Mouse (Mus musculus) yolk sac, embryonic 10.5 days (tissue): ENCODE measurements around the gene Khdrbs1.
"Not testable (repeated sequence)": the region's sequence is repeated elsewhere in the genome, so short reads cannot be mapped to it uniquely, and the experiment has no call there.

ENCODE experiments used
- DNase-seq: peaks from one replicate; pipeline ENCODE4 v3.0.0-alpha.2; 2017; ENCODE audit warnings: low spot score

The Khdrbs1 gene

DNA sequence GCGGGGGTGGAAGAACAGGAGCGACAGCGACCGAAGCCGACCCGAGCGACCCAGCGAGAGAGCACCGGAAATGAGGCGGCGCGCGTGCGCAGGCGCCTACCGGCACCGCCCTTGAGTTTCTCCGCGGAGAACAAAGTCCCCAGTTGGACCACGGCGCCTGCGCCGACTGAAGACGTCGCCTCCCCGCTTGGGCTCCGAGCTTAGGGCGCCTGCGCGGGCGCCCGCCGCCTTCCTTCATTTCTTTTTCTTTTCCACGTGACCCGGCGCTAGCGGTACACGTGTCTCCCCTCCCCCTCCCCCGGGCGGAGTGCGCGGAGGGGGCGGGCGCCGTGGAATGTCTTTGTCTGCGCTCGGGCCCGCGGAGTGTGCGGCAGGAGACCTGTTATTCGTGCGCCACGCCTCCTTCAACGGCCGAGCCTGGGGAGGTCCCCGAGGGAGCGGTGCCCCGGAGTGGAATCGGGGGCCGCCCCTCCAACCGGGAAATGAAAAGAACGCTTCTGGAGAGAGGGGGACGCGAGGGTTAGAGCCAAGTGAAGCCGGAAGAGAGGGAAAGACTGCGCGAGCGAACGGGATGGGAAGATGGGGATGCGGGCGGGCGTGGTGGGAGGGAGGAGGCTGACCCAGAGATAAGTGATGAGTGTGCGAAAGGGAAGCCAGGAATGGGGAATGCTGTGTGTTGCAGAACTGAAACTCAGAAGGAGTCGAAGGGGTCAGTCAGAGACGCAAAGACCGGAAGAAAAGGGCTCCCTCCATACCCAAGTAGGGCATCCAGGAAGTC, at the start of gene Khdrbs1:
Gene Khdrbs1 (minus strand): TSS at position 72 of the 778 bp plus-strand sequence.
- DNase-seq, result peak; percentile 98

DNA sequence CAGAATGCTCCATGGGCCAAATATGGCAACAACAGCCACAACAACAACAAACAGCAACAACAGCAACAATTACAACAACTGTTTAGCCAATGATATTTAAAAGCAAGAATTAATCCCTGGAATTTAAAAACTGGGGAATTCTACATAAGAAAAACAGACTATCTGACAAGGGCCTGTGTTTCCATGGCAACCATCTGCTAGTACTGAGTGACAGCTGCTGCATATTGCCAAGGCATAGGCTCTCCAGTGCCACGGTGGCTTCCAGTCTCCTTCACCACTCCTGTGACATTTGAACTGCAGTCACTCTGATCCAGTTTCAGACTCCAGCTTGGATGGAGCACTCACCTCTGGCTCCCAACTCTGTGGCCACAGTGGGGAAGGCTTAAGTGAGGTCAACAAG, 49.3 kb upstream of the Khdrbs1 start:
- no peak for DNase-seq

DNA sequence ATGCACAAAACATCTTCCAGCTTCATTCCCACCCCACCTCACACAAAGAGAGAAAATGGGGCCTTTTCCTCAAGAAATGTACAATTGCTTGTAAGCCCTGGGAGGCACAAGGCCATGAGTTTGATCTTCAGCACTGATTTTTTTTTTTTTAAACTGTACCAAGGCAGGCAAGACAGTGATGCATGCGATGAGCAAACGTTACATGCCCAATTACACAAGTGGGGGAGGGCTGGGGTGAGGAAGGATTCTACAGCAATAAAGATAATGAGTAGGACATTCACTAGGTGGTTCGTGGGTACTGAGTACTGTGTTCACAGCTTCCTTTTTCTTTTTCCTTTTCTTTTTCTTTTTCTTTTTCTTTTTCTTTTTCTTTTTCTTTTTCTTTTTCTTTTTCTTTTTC, 48.4 kb upstream of the Khdrbs1 start:
- no peak for DNase-seq

DNA sequence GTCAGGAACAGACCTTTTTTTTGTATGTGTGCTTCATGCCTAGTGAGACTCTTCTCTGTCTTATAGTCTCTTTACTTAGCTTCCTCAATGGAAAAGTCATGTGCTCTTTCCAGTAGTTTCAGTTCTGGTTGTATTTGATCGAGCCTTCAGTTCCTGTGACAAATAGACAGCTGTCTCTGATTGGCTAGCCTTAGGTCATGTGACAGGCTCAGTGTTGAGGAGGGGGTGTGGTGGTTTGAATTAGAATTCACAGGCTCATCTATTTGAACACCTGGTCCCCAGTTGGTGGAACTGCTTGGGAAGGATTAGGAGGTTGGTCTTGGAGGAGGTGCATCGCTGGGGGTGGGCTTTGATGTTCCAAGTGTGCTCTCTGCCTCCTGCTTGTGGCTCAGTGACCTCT, 47.5 kb upstream of the Khdrbs1 start:
- no peak for DNase-seq

DNA sequence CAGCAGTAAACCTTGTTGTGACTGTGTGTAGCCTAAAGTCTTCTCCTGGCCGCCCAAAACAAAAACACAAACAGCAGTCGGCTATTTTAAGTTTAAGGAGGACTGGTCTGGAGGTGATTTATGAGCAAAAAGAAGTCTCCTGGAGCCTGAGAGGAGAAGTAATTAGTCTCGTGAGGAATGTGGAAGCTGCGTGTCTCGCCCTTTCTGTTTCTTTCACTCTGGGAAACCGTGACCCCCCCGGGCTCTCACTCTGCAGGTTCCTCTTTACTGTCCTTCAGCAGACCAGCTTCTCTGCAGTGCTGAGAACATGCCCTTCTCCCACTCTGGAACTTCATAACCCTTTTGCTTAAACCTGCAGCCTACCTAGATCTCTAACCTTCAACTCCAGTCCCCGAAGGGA, 46.6 kb upstream of the Khdrbs1 start:
- no peak for DNase-seq

DNA sequence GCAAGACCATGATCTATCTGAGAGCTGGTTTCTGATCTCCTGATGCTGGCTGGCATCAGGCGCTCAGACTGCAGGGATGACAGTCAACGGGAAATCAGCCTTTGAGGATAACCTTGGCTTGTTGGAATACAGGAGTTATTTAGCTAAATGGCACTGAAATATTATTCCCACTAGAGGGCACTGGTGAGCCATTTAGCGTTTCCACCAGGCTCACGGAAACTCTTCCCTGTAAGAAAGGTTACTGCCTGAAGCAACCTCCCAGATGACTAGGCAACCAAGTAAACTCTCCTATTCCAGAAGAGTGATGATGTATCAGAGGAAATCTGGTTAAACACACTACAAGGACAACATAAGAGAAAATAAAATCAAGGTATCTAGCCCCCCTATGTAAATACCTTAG, 43.1 kb upstream of the Khdrbs1 start:
- peak; percentile 74 for DNase-seq

DNA sequence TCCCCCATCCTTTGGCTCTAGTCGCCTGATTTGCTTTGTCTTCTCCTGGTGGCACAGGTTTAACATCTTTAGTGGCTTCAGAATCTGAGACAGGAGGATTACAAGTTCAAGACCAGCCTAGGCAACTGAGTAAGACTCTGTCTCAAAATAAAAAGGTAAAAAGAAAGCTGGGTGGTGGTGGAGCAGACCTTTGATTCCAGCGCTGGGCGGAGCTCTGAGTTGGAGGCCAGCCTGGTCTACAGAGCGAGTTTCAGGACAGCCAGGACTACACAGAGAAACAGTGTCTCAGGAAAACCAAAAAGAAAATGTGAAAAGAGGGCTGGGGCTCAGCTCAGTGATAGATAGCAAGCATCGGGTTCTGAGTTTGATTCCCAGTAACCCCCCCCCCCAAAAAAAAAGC, 41.4 kb upstream of the Khdrbs1 start:
- no peak for DNase-seq

DNA sequence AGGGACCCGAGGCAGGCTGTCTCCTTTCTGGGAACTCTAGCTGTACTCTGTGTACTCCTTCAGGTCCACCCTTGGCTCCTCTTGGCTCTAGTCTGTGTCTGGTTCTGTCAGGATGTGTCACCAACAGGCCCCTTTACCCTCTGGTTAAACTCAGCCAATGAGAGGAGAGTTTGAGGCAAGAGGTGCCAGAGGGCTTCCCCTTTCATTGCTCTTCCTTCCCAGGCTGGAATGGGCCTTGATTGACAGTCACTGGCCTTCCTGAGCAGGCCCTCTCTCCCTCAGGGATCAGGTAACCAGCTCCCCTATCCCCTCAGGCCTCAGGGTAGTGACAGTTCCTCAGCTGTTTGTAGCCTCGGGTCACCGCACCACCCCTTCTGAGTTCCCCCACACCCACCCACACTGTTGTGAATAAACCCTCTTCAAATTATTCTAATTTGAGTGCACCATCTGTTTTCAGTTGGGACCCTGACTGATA, 40.8 kb upstream of the Khdrbs1 start:
- DNase-seq, result no peak

DNA sequence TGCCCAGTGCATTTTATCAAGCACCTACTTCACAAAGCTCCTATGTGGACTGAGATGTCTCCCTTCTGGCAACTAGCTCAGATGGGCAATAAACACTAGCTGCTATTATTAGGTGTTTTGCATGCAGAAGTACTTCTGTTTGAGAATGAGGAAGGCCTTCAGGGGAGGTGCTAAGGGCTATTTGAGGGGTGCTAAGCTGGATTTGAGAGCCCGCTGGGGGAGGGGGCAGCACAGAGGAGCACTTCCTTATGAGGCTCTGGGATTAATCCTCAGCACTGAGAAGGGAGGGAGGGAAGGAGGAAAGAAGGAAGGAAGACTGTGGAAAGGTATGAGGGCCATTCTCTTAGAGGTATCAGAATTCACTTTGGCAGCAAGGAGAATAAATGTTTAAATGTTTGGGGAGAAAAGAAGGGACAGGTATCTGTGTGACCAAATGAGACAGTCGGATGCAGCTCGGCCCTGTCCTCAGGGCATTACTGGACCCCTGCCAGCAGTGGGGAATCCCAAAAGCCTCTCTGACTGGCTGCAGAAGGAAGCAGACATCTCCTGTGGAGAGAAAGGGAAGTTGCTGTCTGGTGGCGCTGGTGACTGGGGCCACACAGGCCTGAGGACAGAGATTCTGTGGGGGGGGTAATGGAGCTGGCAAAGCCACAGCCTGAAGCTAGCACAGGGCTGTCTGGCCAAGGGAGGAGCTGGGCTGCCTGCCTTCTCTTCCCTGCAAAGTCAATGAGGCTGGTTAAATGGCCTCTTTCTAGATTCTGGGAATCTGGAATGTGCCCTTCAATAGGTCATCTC, 40.0 kb upstream of the Khdrbs1 start:
- DNase-seq, result no peak

DNA sequence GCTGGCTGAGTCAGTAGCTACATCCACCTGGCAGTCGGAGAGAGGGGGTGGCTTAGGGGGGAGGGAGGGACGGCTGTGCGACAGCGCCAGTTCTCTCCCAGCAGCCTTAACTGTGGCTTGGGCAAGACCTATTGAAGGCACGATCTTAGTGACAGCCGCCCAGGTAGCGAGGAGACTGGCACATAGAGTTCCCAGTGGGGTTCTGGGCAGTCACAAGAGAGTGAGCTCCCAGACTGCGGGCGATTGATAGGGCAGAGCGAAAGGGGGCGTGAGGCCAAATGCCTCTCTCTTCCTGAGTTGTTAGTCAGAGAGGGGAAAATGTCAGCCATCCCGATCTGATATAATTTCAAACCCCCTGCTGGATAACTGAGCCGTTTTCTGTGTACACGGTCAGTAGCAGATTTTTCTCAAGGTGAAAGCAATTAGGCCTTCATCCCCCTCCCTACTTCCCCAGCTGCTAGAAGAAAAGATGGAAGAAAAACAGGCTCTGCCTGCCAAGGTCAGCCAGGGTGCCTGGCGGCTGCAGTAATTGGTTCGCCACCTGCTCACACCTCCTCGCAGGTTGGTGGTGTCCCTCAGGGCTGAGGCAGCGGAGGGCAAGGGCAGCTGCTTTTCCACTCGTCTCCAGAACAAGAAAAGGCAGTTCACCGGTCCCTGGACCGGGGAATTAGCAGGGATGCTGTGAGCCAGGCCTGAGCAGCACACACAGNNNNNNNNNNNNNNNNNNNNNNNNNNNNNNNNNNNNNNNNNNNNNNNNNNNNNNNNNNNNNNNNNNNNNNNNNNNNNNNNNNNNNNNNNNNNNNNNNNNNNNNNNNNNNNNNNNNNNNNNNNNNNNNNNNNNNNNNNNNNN, 29.8 kb upstream of the Khdrbs1 start:
- DNase-seq, result no peak

DNA sequence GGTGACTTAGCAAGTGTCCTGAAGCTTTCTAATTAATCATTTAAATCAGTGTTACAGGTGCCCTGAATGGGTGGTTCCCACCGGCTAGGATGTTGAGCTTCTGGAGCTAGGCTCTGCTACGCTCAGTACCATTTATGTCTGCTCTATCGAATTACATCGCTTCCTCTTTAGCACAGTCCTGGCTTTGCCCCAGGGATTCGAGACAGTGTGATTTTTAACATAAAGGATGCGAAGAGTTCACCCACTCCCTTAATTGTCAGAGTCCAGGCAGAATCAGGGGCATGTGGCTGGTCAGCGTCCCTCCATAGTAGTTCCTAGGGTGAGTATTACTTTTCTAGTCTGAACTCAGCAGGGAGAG, 29.2 kb upstream of the Khdrbs1 start:
- DNase-seq, result no peak

DNA sequence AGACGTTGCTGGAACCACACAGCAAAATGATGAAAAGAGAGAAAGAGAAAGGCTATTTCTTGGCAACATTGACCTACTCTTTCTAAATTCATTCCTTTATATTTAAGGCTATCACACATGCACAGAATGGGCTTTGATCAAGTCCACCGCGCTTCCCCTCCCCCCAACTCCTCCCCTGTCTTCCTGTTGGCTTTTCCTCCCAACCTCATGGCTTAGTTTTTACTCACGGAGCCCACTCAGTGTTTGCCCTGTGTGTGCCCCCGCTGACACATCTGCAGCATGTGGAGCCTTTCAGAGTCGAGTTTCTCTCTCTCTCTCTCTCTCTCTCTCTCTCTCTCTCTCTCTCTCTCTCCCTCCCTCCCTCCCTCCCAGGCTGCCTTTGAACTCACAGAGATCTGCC, 28.5 kb upstream of the Khdrbs1 start:
- no peak for DNase-seq

DNA sequence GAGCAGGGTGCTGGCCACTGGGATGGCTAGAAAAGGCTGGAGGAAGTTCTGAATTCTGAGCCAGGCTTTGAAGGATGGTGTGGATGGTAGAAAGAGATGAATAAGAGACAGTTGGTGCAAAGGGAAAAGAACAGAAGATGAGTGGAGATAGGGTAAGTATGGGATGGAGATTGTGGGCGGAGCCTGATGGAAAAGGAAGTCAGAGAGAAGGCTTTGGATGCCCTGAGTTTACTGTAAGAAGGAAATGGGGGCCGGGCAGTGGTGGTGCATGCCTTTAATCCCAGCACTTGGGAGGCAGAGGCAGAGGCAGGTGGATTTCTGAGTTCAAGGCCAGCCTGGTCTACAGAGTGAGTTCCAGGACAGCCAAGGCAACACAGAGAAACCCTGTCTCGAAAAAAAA, 26.6 kb upstream of the Khdrbs1 start:
- not testable (repeated sequence) for DNase-seq

DNA sequence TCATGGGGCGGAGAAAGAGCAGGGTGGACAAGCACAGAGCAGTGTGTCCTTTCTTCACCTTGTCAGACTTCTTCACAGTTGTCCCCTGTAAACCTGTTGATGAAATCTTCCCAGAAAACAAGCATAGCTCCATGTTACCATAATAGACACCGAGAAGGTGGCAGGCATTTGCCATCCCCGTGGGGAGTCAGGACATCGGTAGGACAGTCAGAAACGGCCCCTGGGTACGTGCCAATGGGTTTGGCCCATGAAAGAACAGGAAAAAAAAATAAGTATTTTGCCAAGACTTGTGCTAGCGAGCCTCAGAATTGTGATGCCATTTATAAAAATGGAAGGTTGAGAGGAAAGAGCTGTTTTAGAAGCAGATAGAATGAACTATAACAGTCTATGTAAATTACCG, 25.7 kb upstream of the Khdrbs1 start:
- no peak for DNase-seq

DNA sequence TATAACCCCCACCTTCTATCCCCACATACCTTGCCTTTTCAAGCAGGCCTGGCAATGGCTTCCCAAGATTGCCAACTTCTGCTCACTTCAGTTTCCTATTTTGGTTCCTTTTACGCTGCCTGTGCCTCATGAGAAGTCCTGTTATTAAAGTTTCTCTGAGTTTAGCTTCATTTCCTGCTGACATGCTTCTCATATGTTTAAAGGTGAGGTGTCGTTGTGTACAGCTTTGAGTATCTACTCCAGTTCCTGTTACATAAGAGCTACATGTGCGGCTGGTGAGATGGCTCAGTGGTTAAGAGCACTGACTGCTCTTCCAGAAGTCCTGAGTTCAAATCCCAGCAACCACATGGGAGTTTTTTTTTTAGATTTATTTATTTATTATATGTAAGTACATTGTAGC, 23.2 kb upstream of the Khdrbs1 start:
- DNase-seq, result no peak

DNA sequence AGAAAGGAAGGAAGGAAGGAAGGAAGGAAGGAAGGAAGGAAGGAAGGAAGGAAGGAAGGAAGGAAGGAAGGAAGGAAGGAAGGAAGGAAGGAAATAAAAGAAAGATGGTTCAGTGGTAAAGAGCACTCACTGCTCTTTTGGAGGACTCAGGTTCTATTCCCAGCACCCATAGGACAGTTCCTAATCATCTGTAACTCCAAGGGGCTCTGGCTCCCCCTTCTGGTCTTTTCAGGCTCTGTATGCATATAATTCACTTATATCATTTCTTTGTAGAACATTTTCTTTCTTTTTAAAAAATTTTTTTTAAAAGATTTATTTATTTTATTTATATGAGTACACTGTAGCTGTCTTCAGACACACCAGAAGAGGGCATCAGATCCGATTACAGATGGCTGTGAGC, 20.4 kb upstream of the Khdrbs1 start:
- not testable (repeated sequence) for DNase-seq

DNA sequence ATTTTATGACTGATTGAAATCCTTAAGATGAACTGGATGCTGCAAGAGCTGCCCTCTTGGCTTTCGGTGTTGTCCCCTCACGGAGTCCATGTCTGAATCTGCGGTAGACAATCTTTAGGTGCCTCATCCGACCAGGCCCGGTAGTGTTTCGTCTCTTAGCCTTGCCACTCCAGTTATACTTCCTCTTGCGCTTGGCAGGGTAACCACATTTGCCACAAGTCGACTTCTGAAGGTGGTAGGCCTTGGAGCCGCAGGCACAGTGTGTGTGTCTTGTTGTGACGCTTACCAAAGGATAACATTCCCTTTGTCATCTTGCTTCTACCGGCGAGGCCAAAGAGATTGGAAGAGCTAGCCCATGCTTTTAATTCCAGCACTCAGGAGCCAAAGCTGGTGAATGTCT, 19.5 kb upstream of the Khdrbs1 start:
- no peak for DNase-seq

DNA sequence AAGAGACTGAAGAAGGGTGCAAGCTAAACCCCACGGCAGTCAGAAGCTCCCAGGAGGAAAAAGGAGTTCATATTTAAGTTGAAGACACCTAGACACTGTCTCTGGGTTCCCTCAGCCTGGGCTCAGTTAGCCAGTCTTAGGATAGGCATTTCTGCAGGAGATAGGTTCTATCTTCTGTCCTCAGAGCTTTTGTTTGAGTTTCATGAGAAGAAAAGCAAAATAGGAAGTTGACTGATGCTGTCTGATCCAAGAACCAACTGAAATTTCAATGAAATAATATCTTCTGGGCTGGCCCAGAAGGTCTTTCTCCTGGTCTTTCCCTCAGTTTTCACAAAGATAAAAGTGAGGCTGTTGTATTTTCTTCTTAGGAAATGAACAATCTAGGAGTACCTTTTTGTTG, 13.4 kb upstream of the Khdrbs1 start:
- DNase-seq, result no peak

DNA sequence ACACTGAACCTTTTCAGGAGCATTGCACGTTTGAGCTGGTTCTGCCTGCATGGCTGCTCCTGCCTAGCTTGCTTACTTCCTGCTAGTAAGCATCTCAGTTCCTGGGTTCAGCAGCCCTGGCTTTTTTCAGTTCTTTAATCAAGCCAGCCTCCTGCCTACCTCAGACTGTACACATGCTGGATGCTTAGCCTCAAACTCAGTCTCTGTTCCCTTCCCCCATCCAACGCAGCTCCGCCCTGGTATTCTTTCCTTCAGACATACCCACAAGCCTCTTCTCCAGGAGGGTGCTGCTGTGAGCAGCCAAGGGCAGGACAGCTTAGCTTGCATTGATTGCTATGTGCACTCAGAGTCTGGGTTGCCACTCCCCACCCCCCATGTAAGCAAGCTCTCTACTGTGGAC, 12.6 kb upstream of the Khdrbs1 start:
- no peak for DNase-seq

DNA sequence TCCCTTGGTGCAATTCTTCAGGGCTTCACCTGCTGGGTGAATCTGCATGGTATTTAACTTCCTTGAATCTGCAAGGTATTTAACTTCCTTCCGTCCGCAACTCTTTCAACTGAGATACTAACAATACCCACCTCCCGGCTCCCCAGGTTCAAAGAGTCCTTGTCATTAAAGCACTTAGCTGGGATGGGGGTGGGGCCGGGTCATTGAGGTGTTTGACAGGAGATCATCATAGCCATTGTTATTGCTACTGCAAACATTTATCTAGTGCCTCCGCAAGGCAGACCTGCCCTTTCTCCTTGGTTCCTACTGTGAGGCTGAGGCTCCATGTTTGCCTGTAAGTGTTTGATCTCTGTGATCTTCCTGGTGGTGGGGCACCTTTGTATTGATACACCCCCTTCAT, 8.3 kb upstream of the Khdrbs1 start:
- no peak for DNase-seq

DNA sequence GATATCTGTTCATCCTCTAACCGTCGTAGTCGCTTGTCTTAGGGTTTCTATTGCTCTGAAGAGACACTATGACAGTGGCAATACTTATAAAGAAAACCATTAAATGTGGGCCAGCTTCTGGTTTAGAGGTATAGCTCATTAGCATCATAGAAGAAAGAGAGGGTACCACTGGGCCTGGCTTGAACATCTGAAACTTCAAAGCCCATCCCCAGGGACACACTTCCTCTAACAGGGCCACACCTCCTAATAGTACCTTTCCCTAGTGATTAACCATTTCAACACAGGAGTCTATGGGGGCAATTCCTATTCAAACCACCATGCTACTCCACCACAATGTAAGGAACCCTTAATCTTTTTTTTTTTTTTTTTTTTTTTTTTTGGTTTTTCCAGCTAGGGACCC, 4.5 kb upstream of the Khdrbs1 start:
- no peak for DNase-seq

DNA sequence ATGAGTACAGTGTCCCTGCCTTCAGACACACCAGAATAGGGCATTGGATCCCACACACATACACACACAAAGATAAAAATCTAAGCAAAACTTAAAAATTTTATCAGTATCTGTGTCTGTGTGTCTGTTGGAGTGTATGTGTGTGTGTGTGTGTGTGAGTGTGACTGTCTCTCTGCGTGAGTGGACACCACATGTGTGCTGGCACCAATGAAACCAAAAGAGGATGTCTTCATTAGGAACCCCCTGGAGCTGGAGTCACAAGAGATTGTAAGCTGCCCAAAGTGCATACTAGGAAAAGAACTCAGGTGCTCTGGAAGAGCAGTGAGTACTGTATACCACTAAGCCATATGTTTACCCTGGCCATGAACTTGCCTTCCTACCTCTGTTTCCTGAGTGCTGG, 4.0 kb upstream of the Khdrbs1 start:
- DNase-seq, result no peak

DNA sequence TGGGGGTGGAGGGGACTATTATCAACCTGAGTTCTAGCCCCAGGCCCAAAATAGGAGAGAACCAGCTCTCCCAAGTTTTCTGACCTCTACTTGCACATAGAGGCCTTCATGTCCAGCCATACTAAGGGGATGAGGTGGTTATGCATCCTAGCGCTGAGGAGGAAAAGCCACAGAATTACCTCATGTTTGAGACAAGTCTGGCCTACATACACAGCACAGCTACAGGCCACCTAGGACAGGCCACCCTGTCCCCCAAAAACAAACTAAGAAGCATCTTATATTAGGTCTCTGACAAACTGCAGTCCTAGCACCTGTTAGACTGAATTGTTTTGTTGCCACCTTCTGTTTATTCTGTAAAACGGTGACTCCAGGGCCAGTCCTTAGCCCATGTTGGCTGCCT, 1.4 kb upstream of the Khdrbs1 start:
- DNase-seq, result no peak
